Mouse (Mus musculus) liver, postnatal 0 days (tissue): Measurements from ENCODE around the gene Gm6034. TPM values are rescaled to one million over a fixed set of nuclear protein-coding genes. Genes with fewer than 3 reads are reported as not detected.
"Not testable (repeated sequence)": the region's sequence is repeated elsewhere in the genome, so short reads cannot be mapped to it uniquely, and the experiment has no call there.

Experiments used
- ATAC-seq: fragments of 200-750 bp; cut with Nextera tagmentation; 2 replicates; pipeline ENCODE4 v1.8.0; 2017; ENCODE audit warnings: mild to moderate bottlenecking, moderate library complexity
- DNase-seq: peaks from one replicate; pipeline ENCODE4 v3.0.0-alpha.2; 2016
- H3K27ac ChIP-seq: fragments of 300-500 bp; sonication (generic); 2 replicates; pipeline ENCODE4 v1.5.1; 2014; ENCODE audit warnings: antibody characterized with exemption, moderate library complexity, mild to moderate bottlenecking, low read depth
- H3K27me3 ChIP-seq: fragments of 300-500 bp; sonication (generic); 2 replicates; pipeline ENCODE4 v1.6.1; 2014; ENCODE audit warnings: low read length, control low read depth, mixed read lengths; ENCODE audit not compliant: insufficient read depth
- H3K36me3 ChIP-seq: fragments of 300-500 bp; sonication (generic); replicated peaks from 2 replicates; pipeline ENCODE4 v1.6.1; 2014; ENCODE audit warnings: mild to moderate bottlenecking, control low read depth, low read length, moderate library complexity, mixed read lengths; ENCODE audit not compliant: insufficient read depth
- H3K4me1 ChIP-seq: fragments of 300-500 bp; sonication (generic); 2 replicates; pipeline ENCODE4 v1.6.1; 2014; ENCODE audit warnings: antibody characterized with exemption, mild to moderate bottlenecking, control low read depth; ENCODE audit not compliant: insufficient read depth
- H3K4me2 ChIP-seq: fragments of 300-500 bp; sonication (generic); 2 replicates; pipeline ENCODE4 v1.6.1; 2014; ENCODE audit warnings: low read depth, mild to moderate bottlenecking, low read length, moderate library complexity, mixed read lengths
- H3K4me3 ChIP-seq: fragments of 300-500 bp; sonication (generic); 2 replicates; pipeline ENCODE4 v1.5.1; 2014; ENCODE audit warnings: low read depth, low read length
- H3K9ac ChIP-seq: fragments of 300-500 bp; sonication (generic); replicated peaks from 2 replicates; pipeline ENCODE4 v1.6.1; 2014; ENCODE audit warnings: mild to moderate bottlenecking, moderate library complexity
- H3K9me3 ChIP-seq: fragments of 300-500 bp; sonication (generic); 2 replicates; pipeline ENCODE4 v1.6.1; 2016; ENCODE audit warnings: mild to moderate bottlenecking, control low read depth, low read length, mixed read lengths
- CTCF ChIP-seq: sonication (generic); IDR thresholded peaks from 2 replicates; pipeline ENCODE4 v1.5.1; 2016; ENCODE audit warnings: antibody characterized with exemption, low read depth
- EP300 ChIP-seq: IDR thresholded peaks from 2 replicates; pipeline ENCODE4 v1.6.1; 2016; ENCODE audit warnings: antibody characterized with exemption, low read depth, mild to moderate bottlenecking
- WGBS: fragments of 180-500 bp; shearing (Covaris S2); extraction: QIAGEN DNeasy Blood & Tissue Kit; methylation state at CpG from one replicate; pipeline ENCODE4 v1.1.7; 2014; ENCODE audit not compliant: insufficient replicate concordance; 5-methylcytosine and 5-hydroxymethylcytosine counted together
- polyA plus RNA-seq: library from polyadenylated mRNA; unstranded; fragments of >200 nt; fragmentation: Nextera tagmentation; extraction: Ambion mirVana; gene quantifications from 2 replicates; pipeline ENCODE4 v1.2.1, GENCODE M21; 2015

The Gm6034 gene
- polyA plus RNA-seq, 1 experiment from 2014 or later = not detected

DNA sequence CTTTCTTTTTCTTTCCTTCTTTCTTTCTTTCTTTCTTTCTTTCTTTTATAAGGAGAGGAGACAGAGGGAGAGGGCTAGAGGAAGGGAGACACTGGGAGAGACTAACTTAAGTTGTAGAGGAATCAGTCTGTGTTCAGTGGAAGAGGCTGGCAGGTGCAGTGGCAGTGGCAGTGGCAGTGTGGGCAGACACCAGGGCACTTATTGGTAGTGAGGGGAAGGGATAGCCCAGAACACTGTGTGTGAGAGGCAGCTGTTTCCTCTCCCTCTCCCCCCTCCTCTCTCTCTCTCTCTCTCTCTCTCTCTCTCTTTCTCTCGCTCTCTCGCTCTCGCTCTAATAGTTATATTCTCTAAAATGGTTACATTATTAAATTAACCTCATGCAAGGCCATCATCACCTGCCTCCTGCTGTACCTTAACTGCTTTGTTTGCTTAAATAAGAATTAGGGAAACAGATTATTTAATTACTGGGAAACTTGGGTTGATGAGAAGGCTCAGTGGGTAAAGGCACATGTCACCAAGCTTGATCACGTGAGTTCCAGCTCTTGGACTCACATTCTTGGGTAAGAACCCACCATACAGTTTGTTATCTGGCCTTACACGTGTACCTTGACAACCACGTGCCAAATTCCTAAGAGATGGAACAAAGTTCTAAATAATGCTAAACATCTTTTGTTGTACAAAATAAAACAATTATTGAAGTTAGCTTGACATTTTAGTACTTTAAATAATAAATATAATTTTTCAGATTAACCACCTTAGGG is 44.0 kb upstream of the Gm6034 start:
- H3K27me3 ChIP-seq = no peaks in the 10 kb centered on the region
- H3K9me3 ChIP-seq = no peaks in the 10 kb centered on the region
- no peak for ATAC-seq
- peak overlapping the region; percentile 77 for H3K27ac ChIP-seq
- no peak; the same call in 1 of the 2 replicates for TF ChIP-seq EP300
- no peak for TF ChIP-seq CTCF
- DNase-seq = peak; percentile 39
- peak overlapping the region; percentile 66 for H3K4me2 ChIP-seq
- H3K36me3 ChIP-seq = peaks cover 6% of the 10 kb centered on the region; the same call in 1 of the 2 replicates
- WGBS = 43% methylated on average over 6 of the region's 6 CpGs
- H3K4me3 ChIP-seq = peak overlapping the region; percentile 49
- H3K9ac ChIP-seq = peak overlapping the region; percentile 45
- peaks cover 35% of the 10 kb centered on the region for H3K4me1 ChIP-seq

GRCm38 (mm10) chr17:35999356-35999755 is 43.4 kb upstream of the Gm6034 start:
- TF ChIP-seq EP300 (no peak; the same call in 1 of the 2 replicates), CTCF (no peak)
- Histone ChIP-seq H3K9me3 (no peaks in the 10 kb centered on the region), H3K27ac (peak overlapping the region; percentile 77), H3K4me1 (peaks cover 35% of the 10 kb centered on the region), H3K36me3 (peaks cover 6% of the 10 kb centered on the region; the same call in 1 of the 2 replicates), H3K27me3 (no peaks in the 10 kb centered on the region), H3K9ac (0 out of 2 replicates have a peak overlapping the region, but pooled peaks have one; percentile 13), H3K4me2 (peak overlapping the region; percentile 66), H3K4me3 (peak overlapping the region; percentile 49)
- ATAC-seq = no peak
- DNase-seq = no peak
- 25% methylated on average over 7 of the region's 7 CpGs for WGBS

DNA sequence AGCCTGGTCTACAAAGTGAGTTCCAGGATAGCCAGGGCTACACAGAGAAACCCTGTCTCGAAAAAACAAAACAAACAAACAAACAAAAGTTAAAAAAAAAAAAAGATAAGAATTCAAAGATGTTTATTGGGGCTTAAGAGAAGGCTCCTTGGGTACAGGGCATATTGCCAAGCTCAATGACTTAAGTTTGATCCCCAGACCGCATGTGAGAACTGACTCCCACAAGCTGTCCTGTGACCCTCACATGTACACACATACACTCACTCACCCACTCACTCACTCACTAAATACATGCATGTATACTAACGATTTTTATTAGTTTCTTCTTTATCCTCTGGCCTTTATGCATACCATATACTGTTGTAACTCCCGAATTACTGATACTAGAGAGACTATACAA is 42.4 kb upstream of the Gm6034 start:
- Histone ChIP-seq H3K27me3 (no peaks in the 10 kb centered on the region), H3K9me3 (no peaks in the 10 kb centered on the region), H3K9ac (no peak overlapping the region; the same call in 1 of the 2 replicates), H3K27ac (peak overlapping the region; percentile 85), H3K4me1 (peaks cover 35% of the 10 kb centered on the region), H3K4me2 (peak overlapping the region; percentile 66), H3K36me3 (peaks cover 6% of the 10 kb centered on the region; the same call in 1 of the 2 replicates), H3K4me3 (no peak overlapping the region)
- WGBS = 66% methylated on average over 4 of the region's 4 CpGs
- ATAC-seq = no peak
- TF ChIP-seq CTCF (no peak), EP300 (no peak)
- no peak for DNase-seq

DNA sequence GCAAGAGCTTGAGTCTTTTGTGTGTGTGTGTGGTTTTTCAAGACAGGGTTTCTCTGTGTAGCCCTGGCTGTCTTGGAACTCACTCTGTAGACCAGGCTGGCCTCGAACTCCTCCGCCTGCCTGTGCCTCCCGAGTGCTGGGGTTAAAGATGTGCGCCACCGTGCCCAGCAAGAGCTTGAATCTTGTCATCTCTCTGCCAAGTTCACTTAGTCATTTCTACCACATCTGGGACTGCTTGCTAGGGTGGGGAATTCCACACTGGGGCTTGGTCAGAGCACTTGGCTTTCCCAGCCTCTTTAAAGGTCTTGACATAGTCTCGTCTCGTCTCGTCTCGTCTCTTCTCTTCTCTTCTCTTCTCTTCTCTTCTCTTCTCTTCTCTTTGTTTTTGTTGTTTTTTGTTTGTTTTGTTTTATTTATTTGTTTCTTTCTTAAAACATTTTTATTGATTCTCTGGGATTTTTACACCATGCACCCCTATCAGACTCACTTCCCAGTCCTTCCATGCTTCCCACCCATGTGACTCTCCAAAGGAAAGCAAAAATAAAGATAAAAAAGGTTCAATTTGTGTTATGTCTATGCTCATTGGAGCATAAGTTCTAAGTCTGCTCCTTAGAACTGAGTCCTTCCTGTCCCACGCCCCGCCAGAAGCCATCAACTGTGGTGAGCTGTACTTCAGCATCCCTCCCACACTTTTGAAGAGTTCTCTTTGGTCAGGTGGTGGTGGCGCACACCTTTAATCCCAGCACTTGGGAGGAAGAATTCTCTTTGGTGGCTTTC is 41.5 kb upstream of the Gm6034 start:
- Histone ChIP-seq H3K4me3 (no peak overlapping the region), H3K36me3 (peaks cover 13% of the 10 kb centered on the region), H3K4me2 (peak overlapping the region; percentile 66), H3K9ac (0 out of 2 replicates have a peak overlapping the region, but pooled peaks have one; percentile 3), H3K9me3 (0 out of 2 replicates have a peak, but pooled peaks cover 2% of the 10 kb centered on the region), H3K27me3 (no peaks in the 10 kb centered on the region), H3K4me1 (peaks cover 32% of the 10 kb centered on the region), H3K27ac (peak overlapping the region; percentile 85)
- WGBS = 78% methylated on average over 12 of the region's 12 CpGs
- ATAC-seq (peak; percentile 48), DNase-seq (no peak)
- no peak for TF ChIP-seq CTCF
- no peak for TF ChIP-seq EP300

GRCm38 (mm10) chr17:36001966-36002365 is 40.8 kb upstream of the Gm6034 start:
- Histone ChIP-seq H3K27me3 (no peaks in the 10 kb centered on the region), H3K9ac (no peak overlapping the region), H3K4me3 (no peak overlapping the region), H3K27ac (peak overlapping the region; percentile 85), H3K36me3 (peaks cover 19% of the 10 kb centered on the region), H3K4me2 (peak overlapping the region; percentile 49), H3K9me3 (peaks cover 2% of the 10 kb centered on the region; the same call in 1 of the 2 replicates), H3K4me1 (peaks cover 32% of the 10 kb centered on the region)
- TF ChIP-seq EP300 (peak; percentile 92), CTCF (no peak)
- WGBS = 62% methylated on average over 6 of the region's 6 CpGs
- ATAC-seq (peak; percentile 78), DNase-seq (peak; percentile 76)

DNA sequence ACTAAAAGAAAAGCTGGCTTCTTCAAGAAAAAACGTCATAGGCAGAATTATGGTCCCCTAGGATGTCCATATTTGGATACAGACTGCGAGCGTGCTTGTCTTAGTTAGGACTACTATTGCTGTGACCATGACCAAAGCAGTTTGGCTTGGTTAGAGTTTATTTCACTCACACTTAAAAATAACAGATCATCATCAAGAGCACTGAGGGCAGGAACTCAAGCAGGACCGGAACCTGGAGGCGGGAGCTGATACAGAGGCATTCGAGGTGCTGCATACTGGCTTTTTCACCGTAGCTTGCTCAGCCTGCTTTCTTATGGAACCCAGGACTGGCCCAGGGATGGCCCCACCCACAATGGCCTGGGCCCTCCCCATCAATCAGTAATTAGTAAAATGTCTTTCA is 39.4 kb upstream of the Gm6034 start:
- Histone ChIP-seq H3K4me1 (peaks cover 20% of the 10 kb centered on the region), H3K4me2 (no peak overlapping the region), H3K4me3 (no peak overlapping the region), H3K36me3 (peaks cover 19% of the 10 kb centered on the region), H3K9ac (no peak overlapping the region), H3K27ac (no peak overlapping the region), H3K27me3 (no peaks in the 10 kb centered on the region), H3K9me3 (peaks cover 2% of the 10 kb centered on the region; the same call in 1 of the 2 replicates)
- ATAC-seq = no peak
- 96% methylated on average over 7 of the region's 7 CpGs for WGBS
- DNase-seq = no peak
- TF ChIP-seq CTCF (no peak), EP300 (no peak)

DNA sequence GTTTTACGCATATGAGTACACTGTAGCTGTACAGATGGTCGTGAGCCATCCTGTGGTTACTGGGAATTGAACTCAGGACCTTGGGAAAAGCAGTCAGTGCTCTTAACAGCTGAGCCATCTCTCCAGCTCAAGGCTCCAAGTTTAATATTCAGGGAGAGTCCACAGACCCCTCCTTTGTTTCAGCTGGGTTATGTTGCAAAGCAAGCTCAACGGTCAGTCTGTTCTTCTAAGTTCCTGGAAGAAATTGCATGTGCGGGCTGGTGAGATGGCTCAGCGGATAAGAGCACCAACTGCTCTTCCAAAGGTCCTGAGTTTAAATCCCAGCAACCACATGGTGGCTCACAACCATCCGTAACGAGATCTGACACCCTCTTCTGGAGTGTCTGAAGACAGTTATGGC is 38.4 kb upstream of the Gm6034 start:
- H3K4me2 ChIP-seq, DNase-seq, H3K9me3 ChIP-seq, H3K27ac ChIP-seq, ATAC-seq, H3K4me3 ChIP-seq, H3K9ac ChIP-seq, H3K27me3 ChIP-seq: not testable (repeated sequence)
- peaks cover 19% of the 10 kb centered on the region for H3K36me3 ChIP-seq
- 75% methylated on average over 7 of the region's 7 CpGs for WGBS
- H3K4me1 ChIP-seq = peaks cover 14% of the 10 kb centered on the region
